ENCODE assay signal across 18 mouse cellular contexts in genomic region chr10:9859476-9859875, GRCm38 (mm10).
"Had no signal": no experiment of that assay in that cellular context is flagged by ENCODE, and none has a peak within 500 bp of the region (broad histone marks: within the 10 kb centered on the region; RNA-seq: fewer than 3 reads in every experiment).

No protein-coding gene starts in this region.

- H3K27ac ChIP-seq: kidney, embryonic 15.5 days; limb, embryonic 12.5 days; limb, embryonic 15.5 days; liver, embryonic 14.5 days; macrophage; midbrain, embryonic 13.5 days; stomach, embryonic 15.5 days had no signal

- DNase-seq: kidney, adult 11 months; kidney, adult 8-10 months; kidney, postnatal 25 days; left cerebral cortex, postnatal 4 days; liver, postnatal 0 days; lung, embryonic 14.5 days; right cerebral cortex, postnatal 25 days; spleen, adult 18-20 months; thymus, postnatal 25 days had no signal

- H3K9ac ChIP-seq: kidney, embryonic 15.5 days; limb, embryonic 12.5 days; limb, embryonic 15.5 days; liver, embryonic 14.5 days; liver, postnatal 0 days; lung, embryonic 14.5 days; midbrain, embryonic 13.5 days; stomach, embryonic 15.5 days had no signal

- H3K4me3 ChIP-seq: kidney, embryonic 15.5 days; limb, embryonic 12.5 days; limb, embryonic 15.5 days; midbrain, embryonic 13.5 days; stomach, embryonic 15.5 days had no signal

- H3K4me2 ChIP-seq: kidney, embryonic 15.5 days; limb, embryonic 12.5 days; limb, embryonic 15.5 days; liver, embryonic 11.5 days; lung, embryonic 14.5 days; midbrain, embryonic 13.5 days; stomach, embryonic 15.5 days had no signal

- H3K4me1 ChIP-seq: limb, embryonic 12.5 days; stomach, embryonic 15.5 days had no signal

- ATAC-seq: liver, postnatal 0 days; lung, postnatal 0 days; midbrain, embryonic 13.5 days had no signal

- H3K9me3 ChIP-seq: kidney, embryonic 15.5 days; limb, embryonic 15.5 days; midbrain, embryonic 13.5 days; stomach, embryonic 15.5 days had no signal

- H3K27me3 ChIP-seq: kidney, embryonic 15.5 days; limb, embryonic 12.5 days; limb, embryonic 15.5 days; midbrain, embryonic 13.5 days; stomach, embryonic 15.5 days had no signal
